Mouse (Mus musculus): ENCODE data around the gene Zic5.
A peak's percentile ranks its signal among the peaks of the same experiment; 100 is the strongest.

The Zic5 gene

DNA sequence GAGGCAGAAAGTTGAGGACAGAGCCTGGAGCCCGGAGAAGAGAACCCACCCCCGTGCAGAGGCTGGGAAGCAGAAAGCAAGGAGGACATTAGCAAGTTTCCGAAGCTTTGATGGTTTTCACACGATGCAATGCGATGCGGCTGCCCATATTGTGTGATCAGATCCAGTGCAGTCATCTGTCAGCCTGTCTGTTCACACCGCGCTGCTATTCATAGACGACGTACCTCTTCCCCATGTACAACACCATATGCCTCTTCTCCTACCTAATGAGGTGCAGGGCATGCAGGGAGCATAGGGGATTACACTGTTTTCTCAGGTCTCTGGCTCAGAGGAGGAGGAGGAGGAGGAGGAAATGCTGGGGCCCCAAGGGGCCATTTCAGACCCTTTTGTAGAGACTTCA is 28.6 kb downstream of the Zic5 start:
- DNase-seq (ENCODE audit: extremely low spot score, low spot score) = no peak

DNA sequence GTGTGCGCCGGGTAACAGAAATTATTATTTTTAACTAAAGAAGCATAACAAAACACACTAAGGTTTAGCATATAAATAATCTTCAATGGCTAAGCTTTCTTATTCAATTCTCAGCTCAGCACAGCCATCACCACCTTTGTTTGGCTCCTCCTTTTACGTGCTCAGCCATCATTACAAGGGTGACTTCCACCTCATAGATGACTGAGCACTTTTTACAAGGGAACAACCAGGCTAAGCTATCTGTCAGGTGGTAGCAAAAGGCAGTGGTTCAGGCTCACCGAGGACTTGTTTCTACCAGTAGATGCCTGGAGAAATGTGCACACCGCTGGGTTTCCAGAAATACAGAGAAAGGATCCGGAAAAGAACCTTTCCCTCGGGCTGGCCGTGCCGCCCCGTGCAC is 31.4 kb downstream of the Zic5 start:
- DNase-seq (ENCODE audit: extremely low spot score, low spot score) = no peak

DNA sequence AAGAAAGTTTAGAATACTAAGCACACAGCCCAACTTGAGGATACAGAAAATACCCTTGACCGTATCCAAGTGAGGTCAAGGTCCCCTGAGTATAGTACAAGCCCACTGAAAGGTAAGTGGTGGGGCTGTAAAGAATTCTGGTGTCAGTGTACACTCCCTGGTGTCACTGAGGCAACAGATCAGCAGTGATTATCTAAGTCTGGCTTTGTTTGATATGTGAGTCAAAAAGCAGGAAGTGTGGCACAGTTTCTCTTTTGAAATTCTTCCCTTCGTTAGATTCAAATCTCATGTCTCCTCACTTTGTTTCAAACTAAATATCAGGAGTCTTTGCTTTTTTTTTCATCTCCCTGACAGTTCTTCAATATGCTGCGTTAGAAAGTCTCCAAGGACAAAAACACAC is 32.9 kb downstream of the Zic5 start:
- no peak for DNase-seq (ENCODE audit: extremely low spot score, low spot score)

DNA sequence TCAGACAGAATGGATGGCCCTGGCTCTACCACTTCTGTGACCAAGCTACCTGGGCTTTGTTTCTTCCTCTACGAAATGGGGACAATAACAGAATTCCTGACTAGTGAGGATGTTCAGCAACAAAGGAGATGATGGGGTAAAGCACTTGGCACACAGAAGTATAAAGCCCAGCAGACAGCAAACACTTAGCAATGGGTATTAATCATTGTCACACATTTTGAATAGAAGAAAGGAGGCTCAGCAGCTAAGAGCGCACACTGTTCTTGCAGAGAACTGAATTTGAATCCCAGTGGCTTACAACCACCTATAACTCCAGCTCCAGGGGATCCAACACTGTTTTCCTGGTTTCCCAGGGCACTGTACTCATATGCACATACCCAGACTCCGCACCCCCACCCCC is 37.8 kb downstream of the Zic5 start:
- no peak for DNase-seq (ENCODE audit: extremely low spot score, low spot score)

DNA sequence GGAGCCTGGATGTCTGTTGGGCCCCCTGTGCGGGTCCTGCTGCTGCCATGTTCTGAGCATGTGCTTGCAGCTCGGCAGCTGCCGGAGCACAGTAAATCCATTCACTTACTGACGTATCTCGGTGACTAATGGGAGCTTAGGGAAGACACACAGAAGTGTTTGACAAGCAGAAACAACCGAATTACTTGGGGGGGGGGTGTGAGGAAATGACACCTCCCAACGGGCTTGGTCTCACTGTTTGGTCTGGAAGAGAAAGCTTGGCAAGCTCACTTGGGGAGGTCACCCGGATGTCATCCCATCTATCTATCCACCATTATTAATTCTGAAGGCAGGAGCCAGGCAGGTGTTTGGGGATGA is 38.3 kb downstream of the Zic5 start:
- DNase-seq (ENCODE audit: extremely low spot score, low spot score) = peak; percentile 47

DNA sequence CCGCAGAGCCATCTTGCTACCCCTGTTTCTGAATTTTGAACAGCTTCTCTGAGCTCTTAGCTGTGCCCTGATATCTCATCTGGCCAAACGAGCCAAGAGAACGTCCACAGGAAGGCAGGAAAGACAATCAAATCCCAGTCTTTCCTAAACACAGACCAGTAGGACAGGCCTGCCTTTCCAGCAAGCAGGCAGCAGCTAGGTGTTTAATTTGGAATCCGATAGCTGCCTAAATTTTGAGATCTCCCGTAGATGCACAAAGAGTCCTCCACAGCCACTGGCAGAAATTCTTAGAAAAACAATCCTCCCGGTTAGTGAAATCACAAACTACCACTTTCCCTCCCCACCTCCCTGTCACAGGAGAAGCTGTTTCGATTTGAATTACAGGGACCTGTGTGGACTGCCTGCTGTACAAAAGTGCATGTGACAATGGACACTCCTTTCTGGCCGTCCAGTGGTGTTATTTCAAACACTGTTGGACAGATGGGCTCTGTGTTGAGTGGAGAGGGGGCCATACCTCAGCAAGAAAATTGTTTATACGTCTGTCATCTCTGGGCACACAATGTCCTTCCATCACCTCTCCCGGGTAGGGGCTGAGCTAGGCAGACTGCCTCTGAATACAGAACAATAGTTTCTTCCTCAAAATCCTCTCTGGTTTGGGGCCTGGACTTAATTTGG is 38.8 kb downstream of the Zic5 start:
- no peak for DNase-seq (ENCODE audit: extremely low spot score, low spot score)

DNA sequence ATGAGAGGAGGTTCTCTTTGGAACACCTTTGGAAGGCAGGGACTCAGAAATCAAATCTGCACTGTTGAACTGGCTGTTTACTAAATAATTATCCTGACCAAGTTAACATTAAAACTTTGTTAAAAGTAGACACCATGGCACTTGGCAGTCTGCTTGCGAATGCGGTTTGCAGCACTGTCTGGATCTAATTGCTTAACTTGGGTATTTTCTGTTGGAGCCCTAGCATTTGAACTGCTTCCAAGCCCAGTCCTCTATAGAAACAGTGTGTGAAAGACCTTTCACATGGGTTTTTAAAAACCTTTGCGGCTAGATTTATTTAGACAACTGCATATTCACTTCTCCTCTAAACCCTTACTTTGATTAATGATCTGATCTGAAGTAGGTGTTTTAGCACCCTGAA is 41.0 kb downstream of the Zic5 start:
- DNase-seq (ENCODE audit: extremely low spot score, low spot score) = no peak

DNA sequence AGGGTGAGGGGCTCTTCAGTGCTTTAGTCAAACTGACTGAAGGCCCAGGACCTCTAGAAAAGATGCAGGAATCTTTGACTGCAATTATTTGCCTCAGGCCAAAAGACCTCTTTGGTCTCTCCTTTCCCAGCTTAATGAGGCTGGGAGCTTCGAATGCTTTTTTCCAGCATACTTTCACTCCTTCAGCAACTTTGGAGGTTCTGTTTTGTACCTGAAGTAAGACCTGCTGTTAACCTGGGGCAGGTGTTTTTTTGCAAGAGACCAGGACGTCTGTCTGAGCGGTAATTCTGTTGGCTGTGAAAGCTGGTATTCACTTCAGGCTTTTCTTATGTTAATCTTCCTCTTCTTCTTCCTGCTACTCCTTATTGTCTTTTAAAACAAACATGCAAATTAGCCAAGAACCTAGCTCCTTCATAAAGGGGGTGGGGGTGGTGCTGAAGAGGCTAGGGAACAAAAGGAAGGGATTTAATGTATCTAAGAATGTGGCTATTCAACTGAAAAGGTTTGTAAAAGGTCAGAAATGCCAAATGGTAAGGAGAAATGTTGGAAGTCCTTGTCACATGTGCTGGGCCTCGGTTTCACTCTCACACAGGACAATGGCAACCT is 49.2 kb downstream of the Zic5 start:
- DNase-seq (ENCODE audit: extremely low spot score, low spot score) = no peak

DNA sequence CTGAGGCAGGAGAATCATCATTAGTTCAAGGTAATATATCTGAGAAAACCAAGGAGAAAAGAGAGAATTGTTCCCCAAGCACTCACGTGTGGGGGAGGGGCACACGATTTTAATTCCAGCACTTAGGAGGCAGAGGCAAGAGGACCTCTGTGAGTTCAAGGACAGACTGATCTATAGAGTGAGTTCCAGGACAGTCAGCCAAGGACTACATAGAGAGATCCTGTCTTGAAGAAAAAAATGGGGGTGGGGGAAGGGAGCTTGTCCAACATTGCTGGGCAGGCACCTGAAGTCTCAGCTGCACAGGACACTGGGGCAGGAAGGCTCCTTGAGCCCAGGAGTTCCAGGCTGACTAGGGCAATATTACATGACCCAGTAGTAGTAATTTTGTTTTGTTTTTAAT is 50.7 kb downstream of the Zic5 start:
- no peak for DNase-seq (ENCODE audit: extremely low spot score, low spot score)

DNA sequence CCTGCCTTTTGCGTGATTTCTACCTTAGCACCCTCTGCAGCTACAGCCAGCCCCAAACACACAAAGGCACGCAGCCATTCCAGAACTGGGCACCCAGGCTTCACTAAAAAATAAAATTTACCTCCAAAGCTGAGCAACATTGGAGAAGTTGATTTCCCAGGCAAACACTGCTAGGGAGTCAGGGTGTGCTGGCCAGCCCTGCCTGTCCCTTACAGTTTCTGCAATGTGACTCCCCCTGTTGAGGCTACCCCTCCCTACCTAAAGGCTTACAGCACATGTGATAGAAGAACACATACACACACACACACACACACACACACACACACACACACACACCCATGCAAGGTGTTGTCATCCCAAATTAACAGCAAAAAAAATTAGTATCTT is 51.9 kb downstream of the Zic5 start:
- DNase-seq (ENCODE audit: extremely low spot score, low spot score) = no peak

DNA sequence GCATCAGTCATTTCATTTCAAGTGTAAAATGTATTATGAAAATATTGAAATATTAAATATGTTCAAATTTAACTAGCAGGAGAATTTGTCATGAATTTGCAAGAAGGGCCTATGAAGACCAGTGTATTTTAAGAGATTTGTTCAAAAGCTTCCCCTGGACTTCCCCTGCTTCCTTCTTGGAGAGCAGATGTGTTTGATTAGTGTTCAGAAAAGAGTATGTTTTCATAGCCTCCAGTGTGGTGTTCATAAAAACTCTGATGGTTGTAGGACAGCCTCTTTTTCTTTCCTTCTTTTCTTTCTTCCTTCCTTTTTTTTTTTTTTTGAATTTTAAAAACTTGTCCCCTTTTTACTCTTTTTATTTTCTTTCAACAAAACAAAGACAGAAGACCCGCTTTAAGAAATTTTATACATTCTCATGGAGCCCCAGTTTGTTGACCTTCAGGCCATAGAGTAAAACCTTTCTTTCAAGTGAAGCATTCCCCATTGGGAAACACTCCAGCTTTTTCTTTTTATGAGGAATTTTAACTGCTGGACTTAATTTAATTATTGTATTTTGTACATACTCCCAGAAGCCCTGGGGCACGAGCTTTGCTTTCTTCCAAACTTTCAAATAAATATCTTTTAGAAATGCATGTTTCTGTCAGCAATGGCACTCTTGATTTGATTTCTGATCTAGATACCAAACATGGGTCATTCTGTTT is 52.5 kb downstream of the Zic5 start:
- DNase-seq (ENCODE audit: extremely low spot score, low spot score) = no peak
